Comparison of ENCODE assay signal across 21 mouse cellular contexts in the genomic region with DNA sequence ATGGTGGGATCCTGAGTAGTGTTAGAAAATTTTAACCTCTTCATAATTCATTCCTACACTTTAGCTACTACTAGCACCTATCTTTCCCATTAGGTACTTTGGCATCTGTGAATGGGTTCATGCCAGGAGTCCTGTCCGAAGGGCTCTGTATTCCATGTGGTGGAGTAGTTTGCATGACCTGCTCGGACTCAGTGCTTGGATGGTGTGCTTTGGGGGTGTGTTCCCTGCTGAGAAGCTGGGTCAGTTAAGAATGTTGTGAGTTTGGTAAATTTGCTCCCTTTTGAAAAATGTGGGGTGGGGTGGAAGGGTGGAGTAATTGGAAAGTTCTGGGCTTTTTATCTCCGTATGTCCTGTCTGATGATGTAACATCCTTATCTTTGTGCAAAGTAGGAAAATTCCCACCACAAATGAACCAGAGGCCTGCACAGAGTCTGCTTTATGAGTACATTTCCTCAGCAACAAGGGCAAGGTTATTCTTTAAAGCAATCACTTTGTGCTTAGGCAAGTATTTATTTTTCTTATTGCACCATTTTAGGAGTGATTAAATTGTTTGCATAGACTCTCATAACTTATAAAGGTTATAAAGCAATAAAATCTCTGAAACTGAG.
A peak's percentile ranks its signal among the peaks of the same experiment; 100 is the strongest.
DNase-seq lines count a peak whose midpoint lies in the region; ATAC-seq and TF ChIP-seq lines count a peak whose summit lies in the region.
"Had no signal": no experiment of that assay in that cellular context is flagged by ENCODE, and none has a peak within 500 bp of the region (broad histone marks: within the 10 kb centered on the region; RNA-seq: fewer than 3 reads in every experiment).

No protein-coding gene starts in this region.

- TF ChIP-seq CTCF in heart, adult 2 months (IDR thresholded peaks at IDR 0.05), result no peak
- TF ChIP-seq CTCF in intestine, postnatal 0 days (IDR thresholded peaks at IDR 0.05; ENCODE audit: low read depth), result no peak

- H3K4me3 ChIP-seq in heart, embryonic 12.5 days, result no peak overlapping the region
- no peak overlapping the region for H3K4me3 ChIP-seq in heart, embryonic 16.5 days (ENCODE audit: low read length)
- H3K4me3 ChIP-seq in heart, adult 2 months, result no peak overlapping the region
- H3K4me3 ChIP-seq in intestine, postnatal 0 days (ENCODE audit: low read depth, low read length), result no peak overlapping the region
- H3K4me3 ChIP-seq: embryonic facial prominence, embryonic 15.5 days; erythroblast, embryonic 14.5 days; forebrain, embryonic 10.5 days; hindbrain, embryonic 13.5 days had no signal

- no peak for DNase-seq in heart, adult 8-10 months (ENCODE audit: low spot score)
- DNase-seq in heart, adult 2 months, result no peak
- DNase-seq in lung, postnatal 25 days (ENCODE audit: low spot score), result peak; percentile 18
- no peak for DNase-seq in lung, postnatal 14 days
- DNase-seq in urinary bladder, postnatal 25 days (ENCODE audit: low spot score), result no peak
- DNase-seq: adrenal gland, postnatal 10 days; cerebellum, adult 11 months; cerebellum, adult 8-10 months; cerebellum, postnatal 14 days; embryo, embryonic 11 days; gastrocnemius, postnatal 36 days; kidney, adult 11 months had no signal

- WGBS in heart, embryonic 12.5 days, result 51% methylated on average over 3 of the region's 3 CpGs
- 58% methylated on average over 3 of the region's 3 CpGs for WGBS in heart, embryonic 16.5 days
- WGBS in heart, adult 2 months, result 31% methylated on average over 3 of the region's 3 CpGs
- WGBS in intestine, postnatal 0 days, result 30% methylated on average over 3 of the region's 3 CpGs

- no peaks in the 10 kb centered on the region for H3K9me3 ChIP-seq in heart, embryonic 12.5 days (replicated peaks)
- H3K9me3 ChIP-seq in heart, embryonic 16.5 days (replicated peaks; ENCODE audit: control insufficient read depth, low read length), result no peaks in the 10 kb centered on the region
- H3K9me3 ChIP-seq in intestine, postnatal 0 days (ENCODE audit: control insufficient read depth), result no peaks in the 10 kb centered on the region
- H3K9me3 ChIP-seq: embryonic facial prominence, embryonic 15.5 days; forebrain, embryonic 10.5 days; hindbrain, embryonic 13.5 days had no signal

- no peak overlapping the region for H3K4me2 ChIP-seq in heart, embryonic 12.5 days
- no peak overlapping the region for H3K4me2 ChIP-seq in heart, embryonic 16.5 days (ENCODE audit: low read depth, low read length)
- H3K4me2 ChIP-seq in intestine, postnatal 0 days (replicated peaks; ENCODE audit: low read depth), result no peak overlapping the region
- H3K4me2 ChIP-seq: embryonic facial prominence, embryonic 15.5 days; hindbrain, embryonic 13.5 days had no signal

- H3K9ac ChIP-seq in heart, embryonic 12.5 days, result no peak overlapping the region
- no peak overlapping the region for H3K9ac ChIP-seq in heart, embryonic 16.5 days (ENCODE audit: low read length)
- no peak overlapping the region for H3K9ac ChIP-seq in heart, adult 2 months (ENCODE audit: low read depth, low read length)
- no peak overlapping the region for H3K9ac ChIP-seq in intestine, postnatal 0 days (ENCODE audit: low read depth, low read length)
- H3K9ac ChIP-seq: embryonic facial prominence, embryonic 15.5 days; hindbrain, embryonic 13.5 days had no signal

- TF ChIP-seq EP300 in heart, adult 2 months (IDR thresholded peaks at IDR 0.05; ENCODE audit: insufficient read depth, low read depth, low read length), result no peak

- H3K4me1 ChIP-seq in heart, embryonic 12.5 days (replicated peaks), result no peaks in the 10 kb centered on the region
- H3K4me1 ChIP-seq in heart, embryonic 16.5 days (ENCODE audit: control insufficient read depth, insufficient read depth, low read length), result no peaks in the 10 kb centered on the region
- H3K4me1 ChIP-seq in heart, adult 2 months (ENCODE audit: control insufficient read depth, insufficient read depth, low read length), result no peaks in the 10 kb centered on the region
- H3K4me1 ChIP-seq in intestine, postnatal 0 days (replicated peaks; ENCODE audit: control insufficient read depth, insufficient read depth, low read length), result no peaks in the 10 kb centered on the region
- H3K4me1 ChIP-seq: embryonic facial prominence, embryonic 15.5 days; forebrain, embryonic 10.5 days; hindbrain, embryonic 13.5 days had no signal

- H3K79me2 ChIP-seq in heart, adult 2 months (replicated peaks; ENCODE audit: control insufficient read depth, insufficient read depth, low read length), result no peaks in the 10 kb centered on the region

- TF ChIP-seq POLR2A in heart, adult 2 months (IDR thresholded peaks at IDR 0.05; ENCODE audit: insufficient read depth, low read depth, low read length), result no peak

- intact Hi-C loops in heart, adult 2 months (cut with DNase I), result no loop called here

- H3K36me3 ChIP-seq in heart, embryonic 12.5 days, result no peaks in the 10 kb centered on the region
- H3K36me3 ChIP-seq in heart, embryonic 16.5 days (ENCODE audit: control insufficient read depth, insufficient read depth), result no peaks in the 10 kb centered on the region
- H3K36me3 ChIP-seq in heart, adult 2 months (ENCODE audit: control insufficient read depth, insufficient read depth, low read length), result no peaks in the 10 kb centered on the region
- no peaks in the 10 kb centered on the region for H3K36me3 ChIP-seq in intestine, postnatal 0 days (ENCODE audit: control insufficient read depth, insufficient read depth)
- H3K36me3 ChIP-seq: embryonic facial prominence, embryonic 15.5 days; forebrain, embryonic 10.5 days; hindbrain, embryonic 13.5 days had no signal

- peak; percentile 72; the same call in 1 of the 2 replicates for ATAC-seq in heart, embryonic 12.5 days (ENCODE audit: insufficient number of reproducible peaks, low FRiP score)
- ATAC-seq in heart, embryonic 16.5 days (replicated peaks; ENCODE audit: extremely low read depth, insufficient read depth, low FRiP score), result peak; percentile 28; the same call in 1 of the 2 replicates
- ATAC-seq in intestine, postnatal 0 days, result peak; percentile 91
- ATAC-seq: forebrain, embryonic 14.5 days; hindbrain, postnatal 0 days had no signal

- no peaks in the 10 kb centered on the region for H3K27me3 ChIP-seq in heart, embryonic 12.5 days (replicated peaks)
- H3K27me3 ChIP-seq in heart, embryonic 16.5 days (ENCODE audit: control insufficient read depth, insufficient read depth, low read length), result no peaks in the 10 kb centered on the region
- no peaks in the 10 kb centered on the region for H3K27me3 ChIP-seq in heart, adult 2 months (ENCODE audit: control insufficient read depth, insufficient read depth, low read length)
- no peaks in the 10 kb centered on the region for H3K27me3 ChIP-seq in intestine, postnatal 0 days (replicated peaks; ENCODE audit: control insufficient read depth, insufficient read depth, low read length)
- H3K27me3 ChIP-seq: embryonic facial prominence, embryonic 15.5 days; hindbrain, embryonic 13.5 days had no signal

- peak overlapping the region; percentile 67 for H3K27ac ChIP-seq in heart, embryonic 12.5 days (ENCODE audit: poor library complexity, severe bottlenecking)
- no peak overlapping the region for H3K27ac ChIP-seq in heart, embryonic 16.5 days (ENCODE audit: low read length)
- H3K27ac ChIP-seq in heart, adult 2 months, result no peak overlapping the region
- no peak overlapping the region; the same call in 1 of the 2 replicates for H3K27ac ChIP-seq in intestine, postnatal 0 days (ENCODE audit: low read depth, low read length)
- H3K27ac ChIP-seq: embryonic facial prominence, embryonic 15.5 days; forebrain, embryonic 10.5 days; hindbrain, embryonic 13.5 days; hindbrain, postnatal 0 days had no signal

Comparison
In these comparisons a context has a peak if more than half of its experiments do, and no peak if none do; other contexts are left out.
1. ATAC-seq: peak in every context shown above with its lines; median percentile 91 in intestine, postnatal 0 days; 72 in heart, embryonic 12.5 days; 28 in heart, embryonic 16.5 days.